20 mouse cellular contexts compared by ENCODE assay signal in the genomic region with DNA sequence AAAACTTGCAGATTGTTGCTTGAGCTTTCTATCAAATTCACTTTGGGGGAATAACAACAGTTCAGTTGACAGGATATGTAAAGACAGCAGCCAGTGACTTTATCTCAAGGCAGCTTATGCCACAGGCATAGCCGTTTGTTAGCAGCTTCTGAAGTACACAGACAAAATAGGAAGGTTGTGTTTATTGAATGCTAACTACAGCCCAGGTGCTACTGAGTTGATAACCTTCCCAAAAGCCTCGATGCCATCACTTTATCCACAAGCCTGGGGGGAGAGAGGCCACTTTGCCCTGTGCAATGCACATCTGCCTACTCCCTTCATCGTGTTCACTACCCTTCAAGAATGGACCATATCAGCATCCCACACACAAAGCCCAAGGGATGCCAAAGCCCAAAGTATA. TPM values are rescaled to one million over a fixed set of nuclear protein-coding genes. Genes with fewer than 3 reads are reported as not detected.
"Had no signal": no experiment of that assay in that cellular context is flagged by ENCODE, and none has a peak within 500 bp of the region (broad histone marks: within the 10 kb centered on the region; RNA-seq: fewer than 3 reads in every experiment).

No protein-coding gene starts in this region.

- H3K4me2 ChIP-seq: neural tube, embryonic 13.5 days; neural tube, embryonic 15.5 days; stomach, embryonic 15.5 days had no signal

- H3K9ac ChIP-seq: neural tube, embryonic 13.5 days; neural tube, embryonic 15.5 days; stomach, embryonic 15.5 days had no signal

- H3K9me3 ChIP-seq: neural tube, embryonic 13.5 days; neural tube, embryonic 15.5 days; stomach, embryonic 15.5 days had no signal

- H3K4me3 ChIP-seq: neural tube, embryonic 13.5 days; neural tube, embryonic 15.5 days; stomach, embryonic 15.5 days had no signal

- H3K4me1 ChIP-seq: neural tube, embryonic 13.5 days; neural tube, embryonic 15.5 days; stomach, embryonic 15.5 days had no signal

- H3K27me3 ChIP-seq: neural tube, embryonic 13.5 days; neural tube, embryonic 15.5 days; stomach, embryonic 15.5 days had no signal

- H3K27ac ChIP-seq: neural tube, embryonic 13.5 days; neural tube, embryonic 15.5 days; stomach, embryonic 15.5 days; stomach, postnatal 0 days had no signal

- H3K36me3 ChIP-seq: neural tube, embryonic 13.5 days; neural tube, embryonic 15.5 days; stomach, embryonic 15.5 days had no signal

- DNase-seq: right cerebral cortex, adult 18-20 months; right cerebral cortex, postnatal 14 days; right cerebral cortex, postnatal 25 days; right cerebral cortex, postnatal 4 days; spleen, adult 18-20 months; thymus, adult 18-20 months; thymus, adult 2 months; thymus, postnatal 14 days; thymus, postnatal 25 days; thymus, postnatal 36 days; thymus, postnatal 4 days had no signal

RNA-seq across cellular contexts. Expression of a gene that starts 20.3 kb away (rescaled TPM):
- total RNA-seq: neutrophil, adult 5-6 weeks had no signal
- polyA plus RNA-seq: neural tube, embryonic 13.5 days; neural tube, embryonic 14.5 days; neural tube, embryonic 15.5 days; stomach, embryonic 14.5 days; stomach, embryonic 15.5 days; stomach, embryonic 16.5 days; stomach, postnatal 0 days; urinary bladder, adult 2 months had no signal
